Mouse (Mus musculus) liver, postnatal 0 days (tissue): ENCODE data around the gene Nyx.

Experiments
- CTCF ChIP-seq: sonication (generic); IDR thresholded peaks from 2 replicates; pipeline ENCODE4 v1.5.1; 2016; ENCODE audit warnings: antibody characterized with exemption, low read depth
- EP300 ChIP-seq: IDR thresholded peaks from 2 replicates; pipeline ENCODE4 v1.6.1; 2016; ENCODE audit warnings: antibody characterized with exemption, low read depth, mild to moderate bottlenecking

DNA sequence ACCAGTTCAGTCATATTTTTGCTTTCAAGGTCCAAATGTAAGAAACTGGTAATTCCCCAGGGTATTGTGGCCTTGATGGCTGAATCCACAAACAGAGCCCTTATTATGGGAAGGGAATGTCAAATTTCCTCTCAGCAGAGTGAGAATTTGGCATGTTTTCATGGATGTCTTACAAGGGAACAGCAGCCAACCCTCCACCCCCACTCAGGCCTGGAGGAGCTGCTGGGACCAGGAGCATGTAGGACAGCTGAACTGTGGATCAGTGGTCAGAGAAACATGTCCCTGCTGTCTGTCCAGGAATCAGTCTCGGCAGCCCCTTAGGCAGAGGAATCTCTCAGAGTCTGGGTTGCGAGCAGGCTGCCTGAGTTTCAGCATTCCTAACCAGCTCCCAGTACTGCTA is 771 bp downstream of the Nyx start:
- TF ChIP-seq CTCF = no peak
- no peak for TF ChIP-seq EP300
